Mouse (Mus musculus): ENCODE measurements around the gene Ccdc73. TPM values are rescaled to one million over a fixed set of nuclear protein-coding genes. Genes with fewer than 3 reads are reported as not detected.
"Not testable (repeated sequence)": the region's sequence is repeated elsewhere in the genome, so short reads cannot be mapped to it uniquely, and the experiment has no call there.

Ccdc73 gene
- total and polyA plus RNA-seq, 3 experiments = 0.08 to 0.43 TPM; not detected in 1

GRCm38 (mm10) chr2:104886109-104886508 is 18.5 kb downstream of the Ccdc73 start:
- no peaks in the 10 kb centered on the region for H3K4me1 ChIP-seq (ENCODE audit: control insufficient read depth in 1 of 2, insufficient read depth in 2 of 2, low read length in 2 of 2)
- peaks cover 2 to 7% of the 10 kb centered on the region in 2 experiments for H3K27me3 ChIP-seq (ENCODE audit: control insufficient read depth in 1 of 2, insufficient read depth in 2 of 2, low read length in 2 of 2)
- TF ChIP-seq MAFK (IDR thresholded peaks at IDR 0.05; ENCODE audit: borderline replicate concordance, low read depth, low read length) (no peak), SMC3 (IDR thresholded peaks at IDR 0.05; ENCODE audit: low read depth, low read length) (no peak), RAD21 (IDR thresholded peaks at IDR 0.05; ENCODE audit: low read depth, low read length) (no peak), E2F4 (IDR thresholded peaks at IDR 0.05; ENCODE audit: borderline replicate concordance, low read depth, low read length) (no peak), JUND (IDR thresholded peaks at IDR 0.05; ENCODE audit: low read depth, low read length) (no peak), TCF12 (IDR thresholded peaks at IDR 0.05; ENCODE audit: low read depth, low read length) (no peak), HCFC1 (IDR thresholded peaks at IDR 0.05; ENCODE audit: low read depth, low read length) (no peak), ZMIZ1 (IDR thresholded peaks at IDR 0.05; ENCODE audit: low read depth, low read length) (no peak), POLR2AphosphoS5 (IDR thresholded peaks at IDR 0.05; ENCODE audit: borderline replicate concordance, low read depth, low read length) (no peak), ZKSCAN1 (IDR thresholded peaks at IDR 0.05; ENCODE audit: low read depth, low read length) (no peak), POLR2A (IDR thresholded peaks at IDR 0.05; ENCODE audit: control insufficient read depth in 1 of 2, insufficient read depth in 1 of 2, low read depth in 1 of 2, low read length in 2 of 2, poor library complexity in 1 of 2) (no peak), ZNF384 (IDR thresholded peaks at IDR 0.05; ENCODE audit: low read depth, low read length) (no peak), MAZ (IDR thresholded peaks at IDR 0.05; ENCODE audit: low read depth, low read length) (no peak), TBP (IDR thresholded peaks at IDR 0.05; ENCODE audit: low read depth, low read length) (no peak), CHD2 (IDR thresholded peaks at IDR 0.05; ENCODE audit: low read length) (no peak), USF1 (IDR thresholded peaks at IDR 0.05; ENCODE audit: low read depth, low read length) (no peak), CHD1 (IDR thresholded peaks at IDR 0.05; ENCODE audit: low read depth, low read length) (no peak), KAT2A (conservative IDR thresholded peaks at IDR 0.05; ENCODE audit: low read depth, low read length) (no peak), MYC (IDR thresholded peaks at IDR 0.05; ENCODE audit: low read depth, low read length) (no peak)
- no peak overlapping the region for H3K27ac ChIP-seq (ENCODE audit: control insufficient read depth, low read depth, low read length)
- no peak for DNase-seq (ENCODE audit: low read depth, low spot score)
- H3K4me3 ChIP-seq (ENCODE audit: control insufficient read depth in 1 of 2, insufficient read depth in 1 of 2, low read depth in 2 of 2, low read length in 2 of 2) = no peak overlapping the region
- H3K36me3 ChIP-seq (ENCODE audit: control insufficient read depth in 1 of 2, insufficient read depth in 2 of 2, low read length in 2 of 2) = no peaks in the 10 kb centered on the region
- no peaks in the 10 kb centered on the region for H3K79me2 ChIP-seq (ENCODE audit: control insufficient read depth, insufficient read depth, low read length, poor library complexity)
- H3K9ac ChIP-seq (ENCODE audit: control insufficient read depth, low read depth, low read length, poor library complexity, severe bottlenecking) = no peak overlapping the region
- H3K9me3 ChIP-seq (replicated peaks; ENCODE audit: insufficient read depth, low read length) = no peaks in the 10 kb centered on the region

GRCm38 (mm10) chr2:104887331-104887730 is 19.7 kb downstream of the Ccdc73 start:
- not testable (repeated sequence) for H3K27me3 ChIP-seq (ENCODE audit: control insufficient read depth in 1 of 2, insufficient read depth in 2 of 2, low read length in 2 of 2); H3K36me3 ChIP-seq (ENCODE audit: control insufficient read depth in 1 of 2, insufficient read depth in 2 of 2, low read length in 2 of 2); H3K9ac ChIP-seq (ENCODE audit: control insufficient read depth, low read depth, low read length, poor library complexity, severe bottlenecking); H3K4me1 ChIP-seq (ENCODE audit: control insufficient read depth in 1 of 2, insufficient read depth in 2 of 2, low read length in 2 of 2); DNase-seq (ENCODE audit: low read depth, low spot score); H3K9me3 ChIP-seq (replicated peaks; ENCODE audit: insufficient read depth, low read length); H3K4me3 ChIP-seq (ENCODE audit: control insufficient read depth in 1 of 2, insufficient read depth in 1 of 2, low read depth in 2 of 2, low read length in 2 of 2); H3K27ac ChIP-seq (ENCODE audit: control insufficient read depth, low read depth, low read length); H3K79me2 ChIP-seq (ENCODE audit: control insufficient read depth, insufficient read depth, low read length, poor library complexity)
- TF ChIP-seq TBP (IDR thresholded peaks at IDR 0.05; ENCODE audit: low read depth, low read length) = peak; percentile 64

Measured in MEL (cell line).